Mouse (Mus musculus) urinary bladder, postnatal 36 days (tissue): Measurements from ENCODE around the gene Camta1.

Experiments
- DNase-seq, 2 experiments: peaks; one replicate each; pipeline ENCODE4 v3.0.0; 2022; ENCODE audit warnings: low spot score in 2 of 2, mixed read lengths in 1 of 2

The Camta1 gene

DNA sequence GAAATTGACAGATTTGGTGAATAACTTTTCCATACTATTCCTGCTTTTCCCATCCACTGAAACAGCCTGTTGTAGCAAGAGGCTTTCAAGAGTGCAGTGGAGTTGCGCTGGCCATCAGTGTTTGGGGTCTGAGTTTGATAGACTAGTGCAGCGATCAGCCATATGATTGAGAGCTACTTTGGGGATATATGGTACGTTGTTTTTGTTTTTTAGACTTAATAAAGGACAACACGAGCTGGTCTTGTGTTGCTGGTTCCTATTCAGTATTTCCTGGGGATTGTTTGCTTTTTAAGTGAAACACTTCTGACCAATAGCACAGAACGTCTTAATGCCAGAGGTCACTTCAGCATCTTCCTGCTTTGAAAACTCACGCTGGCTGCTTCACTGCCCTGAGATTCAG is 993.5 kb downstream of the Camta1 start:
- no peak for DNase-seq
